Mouse (Mus musculus) heart, postnatal 0 days (tissue): ENCODE results near the gene Kcnt2.

Experiments
- CTCF ChIP-seq: IDR thresholded peaks from 2 replicates; pipeline ENCODE4 v1.5.1; 2016; ENCODE audit warnings: antibody characterized with exemption, control low read depth, low read depth
- EP300 ChIP-seq: IDR thresholded peaks from 2 replicates; pipeline ENCODE4 v1.6.1; 2016; ENCODE audit warnings: antibody characterized with exemption, low read depth

- TF ChIP-seq CTCF (no peak), EP300 (no peak)
Measured at GRCm38 (mm10) chr1:140266047-140266446, 20.1 kb downstream of the Kcnt2 start.
